In genomic region chr2:147362316-147362715, GRCm38 (mm10) we compare ENCODE assay signal across 8 mouse cellular contexts. TPM values are rescaled to one million over a fixed set of nuclear protein-coding genes. Genes with fewer than 3 reads are reported as not detected.
DNase-seq lines count a peak whose midpoint lies in the region; ATAC-seq and TF ChIP-seq lines count a peak whose summit lies in the region.

No protein-coding gene starts in this region.

- H3K9me3 ChIP-seq in embryonic facial prominence, embryonic 10.5 days = no peaks in the 10 kb centered on the region
- no peaks in the 10 kb centered on the region for H3K9me3 ChIP-seq in hindbrain, postnatal 0 days (ENCODE audit: low read length)
- H3K9me3 ChIP-seq in lung, embryonic 16.5 days (ENCODE audit: control insufficient read depth, low read length) = no peaks in the 10 kb centered on the region

- H3K4me3 ChIP-seq in left cerebral cortex, adult 2 months = no peak overlapping the region
- H3K4me3 ChIP-seq in embryonic facial prominence, embryonic 10.5 days = peak overlapping the region; percentile 11
- H3K4me3 ChIP-seq in hindbrain, postnatal 0 days (ENCODE audit: low read length) = no peak overlapping the region
- H3K4me3 ChIP-seq in lung, embryonic 16.5 days (ENCODE audit: low read length) = peak overlapping the region; percentile 9; the same call in 1 of the 2 replicates

- TF ChIP-seq CTCF in left cerebral cortex, adult 2 months (IDR thresholded peaks at IDR 0.05) = peak; percentile 12
- TF ChIP-seq CTCF in hindbrain, postnatal 0 days (IDR thresholded peaks at IDR 0.05; ENCODE audit: low read depth) = peak; percentile 58

- intact Hi-C loops in left cerebral cortex, adult 2 months (cut with DNase I) = loop anchor here (5.0 kb wide), 1 partner anchor 175 kb away; no protein-coding TSS in a partner anchor
- intact Hi-C loops in left cerebral cortex, postnatal 36 days (cut with DNase I) = loop anchor here (5.0 kb wide), 2 partner anchors 275 to 680 kb away; partner anchors contain the start of gene Nkx2-4

- no peaks in the 10 kb centered on the region for H3K36me3 ChIP-seq in embryonic facial prominence, embryonic 10.5 days (replicated peaks)
- H3K36me3 ChIP-seq in hindbrain, postnatal 0 days (ENCODE audit: insufficient read depth, low read length) = no peaks in the 10 kb centered on the region
- no peaks in the 10 kb centered on the region for H3K36me3 ChIP-seq in lung, embryonic 16.5 days (ENCODE audit: control insufficient read depth, insufficient read depth, low read length)

- H3K4me2 ChIP-seq in hindbrain, postnatal 0 days (ENCODE audit: low read depth, low read length) = no peak overlapping the region
- H3K4me2 ChIP-seq in lung, embryonic 16.5 days (ENCODE audit: low read depth, low read length) = no peak overlapping the region

- H3K9ac ChIP-seq in hindbrain, postnatal 0 days (replicated peaks; ENCODE audit: low read length) = no peak overlapping the region
- H3K9ac ChIP-seq in lung, embryonic 16.5 days (ENCODE audit: low read length) = no peak overlapping the region

- peaks cover 15% of the 10 kb centered on the region for H3K4me1 ChIP-seq in embryonic facial prominence, embryonic 10.5 days
- 0 out of 2 replicates have a peak, but pooled peaks cover 7% of the 10 kb centered on the region for H3K4me1 ChIP-seq in hindbrain, postnatal 0 days (ENCODE audit: insufficient read depth, low read length)
- H3K4me1 ChIP-seq in lung, embryonic 16.5 days (replicated peaks; ENCODE audit: control insufficient read depth, insufficient read depth, low read length) = no peaks in the 10 kb centered on the region; the same call in 1 of the 2 replicates

- no peak overlapping the region for H3K27ac ChIP-seq in left cerebral cortex, adult 2 months
- H3K27ac ChIP-seq in embryonic facial prominence, embryonic 10.5 days (replicated peaks) = no peak overlapping the region
- H3K27ac ChIP-seq in hindbrain, postnatal 0 days = no peak overlapping the region
- no peak overlapping the region for H3K27ac ChIP-seq in lung, embryonic 16.5 days (ENCODE audit: low read length)

- DNase-seq in left cerebral cortex, adult 2 months (ENCODE audit: extremely low spot score in 1 of 2, low spot score in 2 of 2) = no peak
- no peak for DNase-seq in left cerebral cortex, postnatal 36 days (ENCODE audit: low spot score in 2 of 2)
- peak; percentile 89 for DNase-seq in embryonic facial prominence, embryonic 10.5 days (ENCODE audit: low spot score)
- DNase-seq in hindbrain, postnatal 0 days (ENCODE audit: low spot score) = peak; percentile 62
- DNase-seq in right cerebral cortex, postnatal 36 days (ENCODE audit: low spot score in 2 of 2) = no peak
- DNase-seq in spleen, postnatal 4 days (ENCODE audit: low spot score in 2 of 2) = no peak

- no peak for ATAC-seq in hindbrain, postnatal 0 days
- ATAC-seq in lung, embryonic 16.5 days (ENCODE audit: low read depth) = 0 out of 2 replicates have a peak, but pooled peaks have one; percentile 58
- no peak for ATAC-seq in frontal cortex, adult (ENCODE audit: low TSS enrichment)

- under 1% methylated on average over 18 of the region's 18 CpGs for WGBS in embryonic facial prominence, embryonic 10.5 days
- WGBS in hindbrain, postnatal 0 days = under 1% methylated on average over 18 of the region's 18 CpGs
- 1% methylated on average over 18 of the region's 18 CpGs for WGBS in lung, embryonic 16.5 days

- peaks cover 100% of the 10 kb centered on the region for H3K27me3 ChIP-seq in embryonic facial prominence, embryonic 10.5 days (replicated peaks; ENCODE audit: low read depth, poor library complexity, severe bottlenecking)
- peaks cover 97% of the 10 kb centered on the region for H3K27me3 ChIP-seq in hindbrain, postnatal 0 days (ENCODE audit: insufficient read depth, low read length)
- peaks cover 95% of the 10 kb centered on the region for H3K27me3 ChIP-seq in lung, embryonic 16.5 days (ENCODE audit: control insufficient read depth, insufficient read depth, low read depth, low read length)

RNA-seq across cellular contexts. Expression of gene Pax1, which starts 0.6 kb away (rescaled TPM):
- not detected for total RNA-seq in left cerebral cortex, adult 2 months (2021)
- not detected for total RNA-seq in left cerebral cortex, postnatal 36 days (2021)
- 0.93 and 2.3 TPM in 2 replicates for polyA plus RNA-seq in embryonic facial prominence, embryonic 10.5 days (2016; fragmentation: Nextera tagmentation; extraction: Ambion mirVana)
- not detected in 2 replicates for total RNA-seq in hindbrain, postnatal 0 days (2014; rRNA removed)
- not detected in 2 replicates for polyA plus RNA-seq in hindbrain, postnatal 0 days (2015; fragmentation: Nextera tagmentation; extraction: Ambion mirVana)
- polyA plus RNA-seq in lung, embryonic 16.5 days (2015; fragmentation: Nextera tagmentation; extraction: Ambion mirVana) = 0.38 and 0.70 TPM in 2 replicates

Comparison
In these comparisons a context has a peak if more than half of its experiments do, and no peak if none do; other contexts are left out.
1. DNase-seq: peak in embryonic facial prominence, embryonic 10.5 days (single experiment) and hindbrain, postnatal 0 days (single experiment); none in left cerebral cortex, adult 2 months (0 of 2), left cerebral cortex, postnatal 36 days (0 of 2), right cerebral cortex, postnatal 36 days (0 of 2) and spleen, postnatal 4 days (0 of 2).
2. H3K4me3 ChIP-seq: peak in embryonic facial prominence, embryonic 10.5 days (single experiment) and lung, embryonic 16.5 days (single experiment); none in left cerebral cortex, adult 2 months (single experiment) and hindbrain, postnatal 0 days (single experiment).